Mouse (Mus musculus) hindlimb bud, embryonic 11.5 days (tissue): ENCODE data around the gene Nfe2l3.
A peak's percentile ranks its signal among the peaks of the same experiment; 100 is the strongest.
"Not testable (repeated sequence)": the region's sequence is repeated elsewhere in the genome, so short reads cannot be mapped to it uniquely, and the experiment has no call there.

Experiments used
- DNase-seq: peaks from one replicate; pipeline ENCODE4 v3.0.0-alpha.2; 2012; ENCODE audit warnings: low read depth, low spot score; ENCODE audit errors: extremely low spot score

Nfe2l3 gene

GRCm38 (mm10) chr6:51432535-51433397, at the start of gene Nfe2l3:
TSS of gene Nfe2l3 (plus strand) at chr6:51432670.
- DNase-seq = no peak

GRCm38 (mm10) chr6:51383769-51384755, 48.4 kb upstream of the Nfe2l3 start:
- peak; percentile 98 for DNase-seq

- DNase-seq = no peak
These were observed 42.0 kb upstream of the Nfe2l3 start for GRCm38 (mm10) chr6:51390505-51390904.

- no peak for DNase-seq
These were observed 40.5 kb upstream of the Nfe2l3 start for GRCm38 (mm10) chr6:51391816-51392490.

GRCm38 (mm10) chr6:51393341-51394128, 38.9 kb upstream of the Nfe2l3 start:
- no peak for DNase-seq

GRCm38 (mm10) chr6:51394367-51394766, 38.1 kb upstream of the Nfe2l3 start:
- not testable (repeated sequence) for DNase-seq

- DNase-seq = not testable (repeated sequence)
These were observed 37.5 kb upstream of the Nfe2l3 start for GRCm38 (mm10) chr6:51394963-51395362.

GRCm38 (mm10) chr6:51395486-51395885, 37.0 kb upstream of the Nfe2l3 start:
- no peak for DNase-seq

- DNase-seq = no peak
These were observed 33.4 kb upstream of the Nfe2l3 start for GRCm38 (mm10) chr6:51399113-51399518.

- DNase-seq = no peak
These were observed 31.2 kb upstream of the Nfe2l3 start for GRCm38 (mm10) chr6:51401294-51401693.

GRCm38 (mm10) chr6:51403598-51403997, 28.9 kb upstream of the Nfe2l3 start:
- no peak for DNase-seq

GRCm38 (mm10) chr6:51404502-51404901, 28.0 kb upstream of the Nfe2l3 start:
- DNase-seq = no peak

- DNase-seq = no peak
These were observed 16.0 kb upstream of the Nfe2l3 start for GRCm38 (mm10) chr6:51416433-51416832.

- no peak for DNase-seq
These were observed 15.0 kb upstream of the Nfe2l3 start for GRCm38 (mm10) chr6:51417306-51417936.

GRCm38 (mm10) chr6:51423466-51424122, 8.9 kb upstream of the Nfe2l3 start:
- DNase-seq = no peak

GRCm38 (mm10) chr6:51424537-51424936, 7.9 kb upstream of the Nfe2l3 start:
- no peak for DNase-seq

GRCm38 (mm10) chr6:51434270-51434669, 1.8 kb downstream of the Nfe2l3 start:
- DNase-seq = no peak

- no peak for DNase-seq
These were observed 5.2 kb downstream of the Nfe2l3 start for GRCm38 (mm10) chr6:51437665-51438064.

- no peak for DNase-seq
These were observed 6.4 kb downstream of the Nfe2l3 start for GRCm38 (mm10) chr6:51438826-51439330.
